Mouse (Mus musculus) liver, embryonic 13.5 days (tissue): ENCODE results near the gene Lenep. TPM values are rescaled to one million over a fixed set of nuclear protein-coding genes. Genes with fewer than 3 reads are reported as not detected.
"Not testable (repeated sequence)": the region's sequence is repeated elsewhere in the genome, so short reads cannot be mapped to it uniquely, and the experiment has no call there.

Experiments
- ATAC-seq: fragments of 200-750 bp; cut with Nextera tagmentation; 2 replicates; pipeline ENCODE4 v1.8.0; 2017; ENCODE audit warnings: low read depth, mild to moderate bottlenecking, moderate number of reproducible peaks, moderate library complexity
- DNase-seq: peaks from one replicate; pipeline ENCODE4 v3.0.0; 2022
- H3K27ac ChIP-seq: fragments of 300-500 bp; sonication (generic); 2 replicates; pipeline ENCODE4 v1.5.1; 2015; ENCODE audit warnings: moderate library complexity, mild to moderate bottlenecking, inconsistent platforms
- H3K27me3 ChIP-seq: fragments of 300-500 bp; sonication (generic); 2 replicates; pipeline ENCODE4 v1.6.1; 2015; ENCODE audit warnings: mild to moderate bottlenecking, inconsistent platforms
- H3K36me3 ChIP-seq: fragments of 300-500 bp; sonication (generic); 2 replicates; pipeline ENCODE4 v1.6.1; 2015; ENCODE audit warnings: mild to moderate bottlenecking, inconsistent platforms
- H3K4me1 ChIP-seq: fragments of 300-500 bp; sonication (generic); replicated peaks from 2 replicates; pipeline ENCODE4 v1.6.1; 2015; ENCODE audit warnings: inconsistent platforms
- H3K4me2 ChIP-seq: fragments of 300-500 bp; sonication (generic); 2 replicates; pipeline ENCODE4 v1.6.1; 2015; ENCODE audit warnings: inconsistent platforms, mild to moderate bottlenecking, moderate library complexity
- H3K4me3 ChIP-seq: fragments of 300-500 bp; sonication (generic); replicated peaks from 2 replicates; pipeline ENCODE4 v1.5.1; 2015; ENCODE audit warnings: mild to moderate bottlenecking, inconsistent platforms
- H3K9ac ChIP-seq: fragments of 300-500 bp; sonication (generic); 2 replicates; pipeline ENCODE4 v1.6.1; 2015; ENCODE audit warnings: mild to moderate bottlenecking, inconsistent platforms
- H3K9me3 ChIP-seq: fragments of 300-500 bp; sonication (generic); replicated peaks from 2 replicates; pipeline ENCODE4 v1.6.1; 2016; ENCODE audit warnings: inconsistent platforms
- WGBS: fragments of 180-500 bp; shearing (Covaris S2); methylation state at CpG from one replicate; pipeline ENCODE4 v1.1.7; 2015; ENCODE audit not compliant: insufficient replicate concordance; 5-methylcytosine and 5-hydroxymethylcytosine counted together
- polyA plus RNA-seq: library from polyadenylated mRNA; unstranded; fragments of >200 nt; fragmentation: Nextera tagmentation; extraction: Ambion mirVana; gene quantifications from 2 replicates; pipeline ENCODE4 v1.2.1, GENCODE M21; 2015

Lenep gene
- polyA plus RNA-seq, 1 experiment from 2014 or later, result not detected

DNA sequence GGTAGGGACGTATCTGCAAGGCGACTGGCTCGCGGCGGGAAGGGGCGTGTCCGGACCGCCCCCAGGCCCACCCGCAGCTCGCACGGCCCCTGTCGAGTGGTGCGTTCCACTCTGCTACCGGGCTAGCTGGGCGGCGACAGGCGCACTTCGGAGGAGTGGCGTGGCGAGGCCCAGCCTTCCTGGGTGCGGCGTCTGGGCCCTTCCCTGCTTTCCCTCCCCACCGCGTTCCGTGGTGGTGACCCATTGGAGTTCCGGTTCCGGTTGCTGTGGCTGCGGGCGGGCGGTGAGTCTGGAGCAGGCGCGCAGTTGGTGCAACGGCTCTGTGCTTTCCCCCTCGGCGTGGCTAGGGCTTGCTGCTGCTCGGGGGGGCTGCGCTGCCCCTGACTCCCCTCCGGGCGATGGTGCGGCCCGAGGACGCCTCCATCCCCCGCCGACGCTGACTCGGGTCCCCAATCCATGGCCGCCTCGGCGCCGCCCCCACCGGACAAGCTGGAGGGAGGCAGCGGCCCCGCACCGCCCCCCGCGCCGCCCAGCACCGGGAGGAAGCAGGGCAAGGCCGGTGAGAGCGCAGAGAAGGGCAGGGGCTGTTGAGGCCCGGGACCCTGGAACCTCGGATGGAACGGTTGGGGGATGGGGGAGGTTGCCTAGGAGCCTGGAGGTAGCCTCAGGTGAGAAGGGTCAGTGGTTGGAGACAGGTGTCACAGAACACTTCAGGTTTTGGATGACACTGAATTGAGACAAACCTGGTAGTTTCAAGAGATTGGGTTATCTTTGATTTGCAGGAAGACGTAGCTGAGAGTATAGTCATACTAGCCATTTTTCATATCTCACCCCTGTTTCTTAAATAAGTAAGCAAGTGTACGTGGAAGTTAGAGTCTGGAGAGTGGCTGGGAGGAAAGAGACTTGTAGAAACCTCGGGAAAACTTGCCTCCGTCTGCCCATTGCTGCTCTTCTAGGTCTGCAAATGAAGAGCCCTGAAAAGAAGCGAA, 27.9 kb upstream of the Lenep start, which contains the start of gene Pygo2:
Pygo2 (plus strand) TSS at position 44 of the 989 bp plus-strand sequence.
- Histone ChIP-seq H3K9me3 (no peaks in the 10 kb centered on the region), H3K27me3 (no peaks in the 10 kb centered on the region), H3K4me3 (peak within 1 kb of the TSS; percentile 96), H3K4me1 (peaks cover 64% of the 10 kb centered on the region), H3K9ac (peak within 1 kb of the TSS; percentile 95), H3K4me2 (peak within 1 kb of the TSS; percentile 96), H3K36me3 (peaks cover 60% of the 10 kb centered on the region), H3K27ac (peak within 1 kb of the TSS; percentile 88)
- WGBS, result 2% methylated on average over 68 of the region's 68 CpGs
- ATAC-seq, result peak; percentile 97
- peak; percentile 93 for DNase-seq

DNA sequence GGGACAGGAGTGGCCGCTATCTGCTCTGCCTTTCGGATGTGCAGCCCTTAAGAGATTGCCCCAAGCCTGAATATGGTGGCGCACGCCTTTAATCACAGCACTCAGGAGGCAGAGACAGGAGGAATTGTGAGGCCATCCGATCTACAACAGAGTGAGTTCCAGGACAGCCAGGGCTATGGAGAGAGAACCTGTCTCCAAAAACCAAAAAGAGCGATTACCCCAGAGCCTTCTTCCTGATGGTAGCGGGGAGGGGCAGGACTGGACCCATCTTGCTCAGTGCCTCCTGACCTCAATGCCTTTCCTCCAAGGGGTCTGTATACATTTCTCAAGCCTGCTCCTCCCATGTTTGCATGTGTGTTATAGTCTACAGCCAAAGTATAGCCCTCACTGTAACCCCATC, 26.4 kb upstream of the Lenep start:
- Histone ChIP-seq H3K4me1 (peaks cover 69% of the 10 kb centered on the region), H3K36me3 (peaks cover 67% of the 10 kb centered on the region)
- H3K4me3 ChIP-seq, H3K4me2 ChIP-seq, H3K9ac ChIP-seq, H3K27me3 ChIP-seq, H3K9me3 ChIP-seq, ATAC-seq, DNase-seq, H3K27ac ChIP-seq: not testable (repeated sequence)
- WGBS, result 89% methylated on average over 7 of the region's 7 CpGs

DNA sequence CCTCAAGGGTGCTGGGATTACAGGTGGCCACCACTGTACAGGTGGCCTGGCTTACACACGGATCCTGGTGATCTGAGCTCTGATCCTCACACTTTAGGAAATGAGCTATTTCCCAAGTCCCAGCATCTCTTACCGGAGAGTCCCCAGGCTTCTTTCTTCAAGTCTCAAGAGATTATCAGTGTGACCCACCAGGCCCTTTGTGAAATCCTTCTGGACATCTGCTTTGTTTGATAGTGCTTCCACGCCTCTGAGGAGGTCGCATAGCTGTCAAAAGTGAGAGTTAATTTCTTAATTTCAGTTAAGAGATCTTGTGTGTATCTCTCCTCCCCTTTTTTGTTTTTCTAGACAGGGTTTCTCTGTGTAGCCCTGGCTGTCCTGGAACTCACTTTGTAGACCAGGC, 23.3 kb upstream of the Lenep start:
- Histone ChIP-seq H3K9me3 (no peaks in the 10 kb centered on the region), H3K4me3 (peak overlapping the region; percentile 76), H3K36me3 (peaks cover 64% of the 10 kb centered on the region), H3K9ac (peak overlapping the region; percentile 87), H3K4me1 (peaks cover 82% of the 10 kb centered on the region), H3K27ac (peak overlapping the region; percentile 98), H3K4me2 (peak overlapping the region; percentile 97), H3K27me3 (no peaks in the 10 kb centered on the region)
- WGBS, result 25% methylated on average over 4 of the region's 4 CpGs
- DNase-seq (peak; percentile 72), ATAC-seq (peak; percentile 11)

DNA sequence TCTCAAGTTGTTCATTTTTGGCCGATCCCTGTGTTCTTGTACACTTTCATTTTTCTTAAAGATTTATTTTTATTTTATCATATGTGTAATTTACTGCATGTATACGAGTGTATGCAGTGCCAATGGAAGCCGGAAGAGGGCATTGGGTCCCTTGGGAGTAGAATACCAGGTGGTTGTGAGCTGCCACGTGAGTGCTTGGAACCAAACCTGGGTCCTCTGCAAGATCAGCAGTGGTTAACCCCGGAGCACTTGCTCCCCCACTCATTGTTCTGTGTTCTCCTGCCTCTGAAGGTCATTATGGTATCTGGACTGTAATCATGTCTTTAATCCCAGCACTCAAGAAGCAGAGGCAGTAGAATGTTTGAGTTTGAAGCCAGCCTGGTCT, 22.5 kb upstream of the Lenep start:
- WGBS, result 63% methylated on average over 5 of the region's 5 CpGs
- H3K4me1 ChIP-seq, result peaks cover 85% of the 10 kb centered on the region
- H3K27ac ChIP-seq, result peak overlapping the region; percentile 98
- H3K9ac ChIP-seq, result peak overlapping the region; percentile 87
- H3K4me2 ChIP-seq, result peak overlapping the region; percentile 97
- ATAC-seq, result no peak
- no peaks in the 10 kb centered on the region for H3K9me3 ChIP-seq
- no peaks in the 10 kb centered on the region for H3K27me3 ChIP-seq
- no peak for DNase-seq
- H3K36me3 ChIP-seq, result peaks cover 64% of the 10 kb centered on the region
- peak overlapping the region; percentile 76 for H3K4me3 ChIP-seq

DNA sequence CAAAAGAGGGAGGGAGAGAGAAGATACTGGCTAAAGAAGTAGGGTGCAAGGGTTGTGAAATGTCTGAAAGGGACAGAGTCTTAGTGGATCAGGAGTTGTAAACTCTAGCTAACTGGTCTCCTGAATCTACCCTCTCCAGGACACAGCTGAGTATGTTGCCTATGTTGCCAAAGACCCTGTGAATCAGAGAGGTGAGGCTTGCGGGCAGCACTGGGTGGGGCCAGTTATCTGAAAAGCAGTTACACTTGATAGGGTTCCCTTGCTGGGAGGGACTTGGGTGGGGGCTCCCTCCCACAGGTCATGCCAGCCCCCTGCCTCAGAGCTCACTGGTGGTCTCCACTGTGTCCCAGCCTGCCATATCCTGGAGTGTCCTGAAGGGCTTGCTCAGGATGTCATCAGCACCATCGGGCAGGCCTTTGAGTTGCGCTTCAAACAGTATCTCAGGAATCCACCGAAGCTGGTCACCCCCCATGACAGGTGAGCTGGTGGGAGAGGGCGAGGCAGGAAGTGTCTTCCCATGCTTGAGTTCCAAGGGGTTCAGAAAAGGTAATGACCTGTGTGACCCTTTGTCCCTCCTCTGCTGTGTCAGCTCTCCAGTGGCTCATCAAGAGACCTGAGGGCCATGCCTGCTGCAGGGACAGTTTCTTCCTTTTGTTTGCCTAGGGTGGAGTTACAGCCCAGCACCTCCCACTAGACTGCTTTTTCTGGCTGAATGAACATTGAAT, 22.0 kb upstream of the Lenep start:
- peaks cover 85% of the 10 kb centered on the region for H3K4me1 ChIP-seq
- H3K9ac ChIP-seq, result peak overlapping the region; percentile 87
- WGBS, result 45% methylated on average over 5 of the region's 5 CpGs
- H3K4me3 ChIP-seq, result peak overlapping the region; percentile 76
- ATAC-seq, result peak; percentile 52
- peak overlapping the region; percentile 98 for H3K27ac ChIP-seq
- H3K9me3 ChIP-seq, result no peaks in the 10 kb centered on the region
- H3K27me3 ChIP-seq, result no peaks in the 10 kb centered on the region
- DNase-seq, result peak; percentile 42
- peak overlapping the region; percentile 97 for H3K4me2 ChIP-seq
- H3K36me3 ChIP-seq, result peaks cover 64% of the 10 kb centered on the region

DNA sequence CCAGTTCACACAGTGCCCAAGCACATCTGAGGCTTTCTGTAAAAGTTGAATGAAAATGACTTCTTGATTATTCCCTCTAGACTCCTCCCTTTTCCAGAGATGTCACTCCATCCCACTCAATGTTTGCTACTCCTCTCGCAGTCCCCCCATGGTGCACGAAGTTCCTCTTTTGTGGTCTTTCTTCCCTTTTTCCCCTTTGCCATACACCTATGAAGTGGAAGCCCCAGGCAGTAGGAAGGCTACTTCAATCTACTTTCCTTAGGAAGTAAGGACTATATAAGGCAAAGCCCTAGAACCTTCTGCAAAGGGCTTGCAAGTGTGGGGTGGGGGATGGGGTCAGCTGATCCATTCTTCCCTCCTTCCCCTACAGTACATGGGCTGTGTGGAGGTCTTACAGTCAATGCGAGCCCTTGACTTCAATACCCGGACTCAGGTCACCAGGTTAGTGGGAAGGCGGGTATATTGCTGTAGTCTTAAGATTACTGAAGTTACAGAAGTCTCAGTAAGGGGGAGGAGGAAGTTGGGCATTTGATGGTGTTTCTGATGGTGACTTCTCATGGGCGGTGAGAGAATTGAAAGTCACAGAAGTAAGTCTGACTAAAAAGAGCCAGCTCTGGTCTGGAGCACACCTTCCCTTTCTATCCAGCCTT, 20.1 kb upstream of the Lenep start:
- H3K27me3 ChIP-seq, result no peaks in the 10 kb centered on the region
- H3K4me2 ChIP-seq, result peak overlapping the region; percentile 97
- peak overlapping the region; percentile 76 for H3K4me3 ChIP-seq
- H3K9me3 ChIP-seq, result no peaks in the 10 kb centered on the region
- 43% methylated on average over 6 of the region's 6 CpGs for WGBS
- no peak for DNase-seq
- peaks cover 54% of the 10 kb centered on the region for H3K36me3 ChIP-seq
- H3K27ac ChIP-seq, result peak overlapping the region; percentile 98
- no peak for ATAC-seq
- H3K9ac ChIP-seq, result peak overlapping the region; percentile 87
- peaks cover 86% of the 10 kb centered on the region for H3K4me1 ChIP-seq

DNA sequence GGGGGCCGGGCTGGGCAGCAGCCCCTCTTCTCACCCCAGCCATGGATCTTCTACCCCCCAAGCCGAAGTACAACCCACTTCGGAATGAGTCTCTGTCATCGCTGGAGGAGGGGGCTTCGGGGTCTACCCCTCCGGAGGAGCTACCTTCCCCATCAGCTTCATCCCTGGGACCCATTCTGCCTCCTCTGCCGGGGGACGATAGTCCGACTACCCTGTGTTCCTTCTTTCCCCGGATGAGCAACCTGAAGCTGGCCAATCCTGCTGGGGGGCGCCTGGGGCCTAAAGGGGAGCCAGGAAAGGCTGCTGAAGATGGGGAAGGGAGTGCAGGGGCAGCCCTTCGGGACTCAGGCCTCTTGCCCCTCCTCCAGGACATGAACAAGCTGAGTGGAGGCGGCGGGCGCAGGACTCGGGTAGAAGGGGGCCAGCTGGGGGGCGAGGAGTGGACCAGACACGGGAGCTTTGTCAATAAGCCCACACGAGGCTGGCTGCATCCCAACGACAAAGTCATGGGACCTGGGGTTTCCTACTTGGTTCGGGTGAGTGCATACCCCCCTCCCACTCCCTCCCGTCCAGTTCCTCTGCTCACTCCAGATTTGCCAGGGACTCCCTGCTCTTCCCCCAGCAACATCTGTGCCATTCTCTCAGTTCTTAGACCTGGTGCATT, 19.3 kb upstream of the Lenep start:
- no peak for DNase-seq
- Histone ChIP-seq H3K4me1 (peaks cover 85% of the 10 kb centered on the region), H3K27me3 (no peaks in the 10 kb centered on the region), H3K4me3 (peak overlapping the region; percentile 76), H3K27ac (peak overlapping the region; percentile 98), H3K9ac (peak overlapping the region; percentile 87), H3K9me3 (no peaks in the 10 kb centered on the region), H3K4me2 (peak overlapping the region; percentile 97), H3K36me3 (peaks cover 47% of the 10 kb centered on the region)
- ATAC-seq, result no peak
- WGBS, result 29% methylated on average over 22 of the region's 22 CpGs

DNA sequence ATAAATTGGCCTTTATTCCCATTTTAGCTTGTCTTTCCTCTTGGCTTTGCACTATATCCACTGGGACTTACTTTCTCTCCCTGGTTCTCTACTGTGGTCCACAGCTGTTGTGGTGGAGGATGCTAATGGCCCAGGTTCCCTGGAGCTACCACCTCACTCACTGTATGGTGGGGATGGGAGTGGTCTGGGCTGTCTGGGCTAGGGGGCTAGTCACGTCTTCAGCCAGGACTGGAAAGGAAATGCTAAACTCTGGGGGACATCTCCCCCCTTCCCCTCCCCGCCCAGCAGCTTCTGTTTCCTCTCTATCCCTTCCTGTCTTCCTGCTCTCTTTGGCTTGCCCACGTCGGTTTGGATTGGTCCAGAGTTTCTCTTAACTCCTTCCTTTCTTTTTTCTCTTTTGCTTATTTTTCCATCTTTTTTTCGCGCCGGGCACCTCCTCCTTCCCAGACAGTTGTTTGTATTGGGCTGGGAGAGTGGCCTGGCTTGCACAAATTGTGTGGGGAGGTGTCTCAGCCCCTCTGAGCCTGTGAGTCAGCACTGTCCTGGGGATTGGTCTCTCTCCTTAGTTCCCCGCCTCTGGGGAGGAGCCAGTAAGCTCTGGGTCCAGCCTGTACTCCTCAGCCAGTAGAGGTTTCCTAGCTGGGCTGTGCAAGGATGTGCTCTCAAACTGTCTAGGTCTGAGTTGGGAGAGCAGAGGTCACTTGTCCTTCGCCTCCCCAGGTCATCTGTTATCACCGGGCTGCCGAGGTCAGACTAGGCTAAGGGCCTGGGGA, 18.6 kb upstream of the Lenep start:
- DNase-seq (peak; percentile 86), ATAC-seq (peak; percentile 82)
- WGBS, result 6% methylated on average over 11 of the region's 11 CpGs
- Histone ChIP-seq H3K27me3 (no peaks in the 10 kb centered on the region), H3K9me3 (no peaks in the 10 kb centered on the region), H3K9ac (peak overlapping the region; percentile 87), H3K4me2 (peak overlapping the region; percentile 97), H3K27ac (peak overlapping the region; percentile 98), H3K4me1 (peaks cover 85% of the 10 kb centered on the region), H3K4me3 (peak overlapping the region; percentile 76), H3K36me3 (peaks cover 46% of the 10 kb centered on the region)

DNA sequence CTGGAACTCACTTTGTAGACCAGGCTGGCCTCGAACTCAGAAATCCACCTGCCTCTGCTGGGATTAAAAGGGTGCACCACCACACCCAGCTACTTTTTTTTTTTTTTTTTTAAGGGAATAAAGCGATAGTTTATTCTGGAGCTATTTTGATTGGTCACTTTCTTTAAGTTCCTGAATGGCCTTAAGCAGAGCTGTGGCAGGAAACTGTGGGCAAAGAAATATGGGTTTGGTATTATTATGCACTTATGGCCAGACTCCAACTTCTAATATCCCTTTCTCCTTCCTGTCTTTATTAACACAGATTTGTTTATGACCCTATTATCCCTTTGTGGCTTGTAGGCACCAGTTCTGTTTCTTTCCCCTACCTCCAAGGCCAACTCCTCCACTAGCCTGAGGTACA, 17.8 kb upstream of the Lenep start:
- no peaks in the 10 kb centered on the region for H3K27me3 ChIP-seq
- DNase-seq (no peak), ATAC-seq (no peak)
- peak overlapping the region; percentile 97 for H3K4me2 ChIP-seq
- peaks cover 82% of the 10 kb centered on the region for H3K4me1 ChIP-seq
- peak overlapping the region; percentile 98 for H3K27ac ChIP-seq
- H3K36me3 ChIP-seq, result peaks cover 46% of the 10 kb centered on the region
- H3K4me3 ChIP-seq, result peak overlapping the region; percentile 76
- H3K9ac ChIP-seq, result peak overlapping the region; percentile 71
- 40% methylated on average over 2 of the region's 2 CpGs for WGBS
- H3K9me3 ChIP-seq, result no peaks in the 10 kb centered on the region

DNA sequence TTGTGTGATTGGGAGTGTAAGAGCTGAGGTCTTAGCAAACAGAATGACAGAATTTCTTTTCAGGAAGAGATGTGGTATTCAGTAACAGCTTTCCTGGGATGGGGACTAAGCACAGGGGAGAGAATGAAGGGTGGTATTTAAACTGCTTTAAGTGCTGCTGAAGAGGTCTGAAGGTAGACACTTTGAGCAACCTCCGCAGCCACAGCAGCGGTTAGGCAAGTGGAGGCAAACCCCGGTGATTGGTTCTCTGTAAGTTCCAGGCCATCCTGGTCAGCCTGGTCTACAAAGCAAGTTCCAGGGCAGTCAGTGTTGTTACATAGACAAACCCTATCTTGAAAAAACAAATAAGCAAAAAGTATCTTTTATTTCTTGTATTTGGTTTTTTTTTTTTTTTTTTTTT, 17.4 kb upstream of the Lenep start:
- Histone ChIP-seq H3K9ac (peak overlapping the region; percentile 89), H3K27ac (peak overlapping the region; percentile 98), H3K27me3 (no peaks in the 10 kb centered on the region), H3K4me2 (peak overlapping the region; percentile 97), H3K4me1 (peaks cover 77% of the 10 kb centered on the region), H3K36me3 (peaks cover 46% of the 10 kb centered on the region), H3K4me3 (peak overlapping the region; percentile 76), H3K9me3 (no peaks in the 10 kb centered on the region)
- WGBS, result 25% methylated on average over 3 of the region's 3 CpGs
- ATAC-seq, result no peak
- no peak for DNase-seq
